Mouse (Mus musculus): ENCODE measurements around the gene Igfbp4. TPM values are rescaled to one million over a fixed set of nuclear protein-coding genes. Genes with fewer than 3 reads are reported as not detected.

Gene Igfbp4
- 59.7 and 78.0 TPM in 2 replicates for polyA plus RNA-seq (2011; ENCODE audit: insufficient read depth, insufficient read length, low replicate concordance, missing spikeins)

DNA sequence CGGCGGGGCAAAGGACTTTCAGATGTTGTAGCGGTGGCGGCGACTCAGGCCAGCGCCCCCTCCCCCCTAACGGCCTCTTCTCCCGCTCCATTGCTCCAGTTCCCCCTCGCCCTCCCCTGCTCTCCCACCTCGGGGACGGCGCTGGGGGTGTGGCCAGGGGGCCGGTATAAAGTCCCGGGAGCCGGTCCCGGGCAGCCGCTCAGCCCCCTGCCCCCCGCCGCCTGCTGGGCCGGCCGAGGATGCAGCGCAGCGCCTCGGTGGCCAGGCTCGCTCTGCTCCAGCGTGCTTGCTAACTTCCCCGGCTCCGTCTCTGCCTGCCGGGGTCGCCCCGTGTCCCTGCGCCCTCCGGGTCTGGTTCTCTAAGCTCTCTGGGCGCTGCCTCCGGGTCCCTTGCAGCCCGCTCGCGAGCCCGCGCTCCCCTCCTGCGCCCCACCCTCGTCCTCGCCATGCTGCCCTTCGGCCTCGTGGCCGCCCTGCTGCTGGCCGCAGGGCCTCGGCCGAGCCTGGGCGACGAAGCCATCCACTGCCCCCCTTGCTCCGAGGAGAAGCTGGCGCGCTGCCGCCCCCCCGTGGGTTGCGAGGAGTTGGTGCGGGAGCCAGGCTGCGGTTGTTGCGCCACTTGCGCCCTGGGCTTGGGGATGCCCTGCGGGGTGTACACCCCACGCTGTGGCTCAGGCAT, at the start of gene Igfbp4:
Gene Igfbp4, plus strand, starts transcription at position 194 of the 679 bp plus-strand sequence.
- under 1% methylated on average over 63 of the region's 63 CpGs for WGBS
- H3K27ac ChIP-seq (ENCODE audit: control insufficient read depth, insufficient read depth, low read depth, low read length, poor library complexity) = peak within 1 kb of the TSS; percentile 79
- H3K4me1 ChIP-seq (ENCODE audit: control insufficient read depth, insufficient read depth, low read length) = peaks cover 3% of the 10 kb centered on the region

DNA sequence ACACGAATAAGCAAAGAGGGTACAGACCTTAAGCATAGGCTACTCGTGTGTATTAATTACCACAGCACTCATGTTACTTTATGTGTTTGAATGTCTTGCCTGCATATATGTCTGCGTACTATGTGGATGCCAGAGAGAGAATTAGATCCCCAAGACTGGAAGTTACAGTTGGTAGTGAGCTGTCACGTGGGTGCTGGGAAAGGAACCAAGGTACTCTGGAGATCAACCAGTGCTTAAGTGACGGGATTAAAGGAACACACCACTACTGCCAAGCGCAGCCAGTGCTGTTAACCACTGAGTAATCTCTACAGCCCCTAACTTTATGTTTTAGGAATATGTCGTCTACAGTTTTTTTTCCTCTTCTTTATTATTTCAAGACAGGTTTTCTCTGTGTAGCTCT, 45.1 kb upstream of the Igfbp4 start:
- Histone ChIP-seq H3K4me3 (replicated peaks; ENCODE audit: control insufficient read depth, low read depth, low read length) (no peak overlapping the region), H3K27ac (ENCODE audit: control insufficient read depth, insufficient read depth, low read depth, low read length, poor library complexity) (no peak overlapping the region), H3K4me1 (ENCODE audit: control insufficient read depth, insufficient read depth, low read length) (no peaks in the 10 kb centered on the region)
- TF ChIP-seq CTCF (IDR thresholded peaks at IDR 0.05; ENCODE audit: control insufficient read depth, insufficient read depth, low read length) (no peak), POLR2A (IDR thresholded peaks at IDR 0.05; ENCODE audit: borderline replicate concordance, control insufficient read depth, low read depth, low read length) (no peak)
- 92% methylated on average over 7 of the region's 7 CpGs for WGBS

More for the DNA sequence above, at the start of gene Igfbp4:
- no peak for TF ChIP-seq CTCF (IDR thresholded peaks at IDR 0.05; ENCODE audit: control insufficient read depth, insufficient read depth, low read length)
- TF ChIP-seq POLR2A (IDR thresholded peaks at IDR 0.05; ENCODE audit: borderline replicate concordance, control insufficient read depth, low read depth, low read length) = peak; percentile 9; the same call in 1 of the 2 replicates
- peak within 1 kb of the TSS; percentile 70 for H3K4me3 ChIP-seq (replicated peaks; ENCODE audit: control insufficient read depth, low read depth, low read length)

DNA sequence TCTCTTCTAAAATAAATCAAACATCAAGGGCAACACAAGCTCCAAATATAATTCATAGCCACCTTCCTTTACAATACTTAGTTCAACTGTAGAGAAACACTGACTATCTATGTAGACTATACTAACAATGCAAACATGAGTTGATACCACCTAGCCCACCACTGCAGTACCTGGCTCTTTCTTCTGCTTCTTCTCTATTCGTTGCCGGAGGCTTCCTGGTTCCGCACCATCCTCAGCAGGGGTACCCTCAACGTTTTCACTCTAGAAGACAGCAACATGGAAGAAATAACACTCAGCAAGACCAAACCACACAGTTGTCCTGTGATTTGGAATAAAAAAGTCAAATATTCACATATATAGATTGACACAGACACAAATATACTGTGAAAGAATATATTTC, 43.4 kb upstream of the Igfbp4 start:
- no peak for TF ChIP-seq POLR2A (IDR thresholded peaks at IDR 0.05; ENCODE audit: borderline replicate concordance, control insufficient read depth, low read depth, low read length)
- Histone ChIP-seq H3K4me1 (ENCODE audit: control insufficient read depth, insufficient read depth, low read length) (no peaks in the 10 kb centered on the region), H3K27ac (ENCODE audit: control insufficient read depth, insufficient read depth, low read depth, low read length, poor library complexity) (no peak overlapping the region), H3K4me3 (replicated peaks; ENCODE audit: control insufficient read depth, low read depth, low read length) (no peak overlapping the region)
- 94% methylated on average over 4 of the region's 4 CpGs for WGBS

DNA sequence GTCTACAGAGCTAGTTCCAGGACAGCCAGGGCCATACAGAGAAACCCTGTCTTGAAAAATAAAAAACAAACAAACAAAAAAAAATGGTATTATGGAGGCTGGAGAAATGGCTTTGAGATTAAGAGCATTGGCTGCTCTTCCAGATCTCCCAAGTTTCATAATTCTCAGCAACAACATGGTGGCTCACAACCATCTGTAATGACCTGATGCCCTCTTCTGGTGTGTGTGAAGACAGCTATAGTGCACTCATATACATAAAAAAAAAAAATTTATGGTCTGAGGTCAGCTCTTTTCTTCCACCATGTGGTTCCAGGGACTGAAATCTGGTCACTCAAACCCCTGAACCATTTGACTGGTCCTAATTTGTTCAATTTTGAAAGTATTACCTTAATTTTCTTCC, 42.3 kb upstream of the Igfbp4 start:
- no peak for TF ChIP-seq CTCF (IDR thresholded peaks at IDR 0.05; ENCODE audit: control insufficient read depth, insufficient read depth, low read length)
- TF ChIP-seq POLR2A (IDR thresholded peaks at IDR 0.05; ENCODE audit: borderline replicate concordance, control insufficient read depth, low read depth, low read length) = no peak
- no peak overlapping the region for H3K4me3 ChIP-seq (replicated peaks; ENCODE audit: control insufficient read depth, low read depth, low read length)
- no peak overlapping the region for H3K27ac ChIP-seq (ENCODE audit: control insufficient read depth, insufficient read depth, low read depth, low read length, poor library complexity)
- no peaks in the 10 kb centered on the region for H3K4me1 ChIP-seq (ENCODE audit: control insufficient read depth, insufficient read depth, low read length)

DNA sequence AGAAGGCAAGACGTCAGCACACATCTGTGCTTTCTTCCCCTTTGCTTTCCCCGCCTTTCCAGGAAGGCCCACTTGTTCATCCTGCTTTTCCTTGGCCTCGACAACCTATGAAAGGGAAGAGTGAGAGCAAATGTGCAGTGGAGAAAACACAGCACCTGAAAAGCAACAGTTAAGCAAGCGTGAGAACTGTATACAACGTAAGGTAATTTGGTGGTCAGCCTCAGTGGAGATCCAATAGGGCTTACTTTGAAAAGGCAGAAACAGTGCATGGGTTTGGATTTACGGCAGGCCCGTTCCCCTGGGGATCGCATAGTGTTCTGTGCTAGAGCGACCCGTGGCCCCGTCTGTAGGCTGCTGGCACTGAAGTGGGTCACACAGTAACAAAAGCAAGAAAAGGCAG, 41.8 kb upstream of the Igfbp4 start:
- Histone ChIP-seq H3K4me3 (replicated peaks; ENCODE audit: control insufficient read depth, low read depth, low read length) (no peak overlapping the region), H3K27ac (ENCODE audit: control insufficient read depth, insufficient read depth, low read depth, low read length, poor library complexity) (no peak overlapping the region), H3K4me1 (ENCODE audit: control insufficient read depth, insufficient read depth, low read length) (no peaks in the 10 kb centered on the region)
- no peak for TF ChIP-seq CTCF (IDR thresholded peaks at IDR 0.05; ENCODE audit: control insufficient read depth, insufficient read depth, low read length)
- no peak for TF ChIP-seq POLR2A (IDR thresholded peaks at IDR 0.05; ENCODE audit: borderline replicate concordance, control insufficient read depth, low read depth, low read length)
- WGBS = 95% methylated on average over 11 of the region's 11 CpGs

DNA sequence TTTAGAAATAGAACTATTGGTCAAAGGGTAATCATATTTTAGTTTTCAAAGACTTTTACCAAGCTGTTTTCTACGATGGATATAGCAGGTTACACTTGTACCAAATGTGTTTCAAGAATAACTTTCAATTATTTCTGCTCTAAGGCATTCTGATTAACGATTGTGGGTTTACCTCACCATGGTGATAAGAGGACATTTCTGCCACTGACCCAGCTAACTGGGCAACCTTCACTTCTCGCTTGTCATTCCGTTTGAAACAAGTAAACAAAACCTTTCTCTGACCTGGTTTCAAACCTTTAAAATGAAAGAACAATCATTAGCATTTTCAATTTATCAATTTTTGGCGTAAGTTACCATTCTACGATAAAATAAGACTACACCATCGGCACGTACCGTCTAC, 34.3 kb upstream of the Igfbp4 start:
- Histone ChIP-seq H3K4me3 (replicated peaks; ENCODE audit: control insufficient read depth, low read depth, low read length) (no peak overlapping the region), H3K4me1 (ENCODE audit: control insufficient read depth, insufficient read depth, low read length) (no peaks in the 10 kb centered on the region), H3K27ac (ENCODE audit: control insufficient read depth, insufficient read depth, low read depth, low read length, poor library complexity) (no peak overlapping the region)
- TF ChIP-seq CTCF (IDR thresholded peaks at IDR 0.05; ENCODE audit: control insufficient read depth, insufficient read depth, low read length) = no peak
- TF ChIP-seq POLR2A (IDR thresholded peaks at IDR 0.05; ENCODE audit: borderline replicate concordance, control insufficient read depth, low read depth, low read length) = no peak
- WGBS = 96% methylated on average over 9 of the region's 9 CpGs

DNA sequence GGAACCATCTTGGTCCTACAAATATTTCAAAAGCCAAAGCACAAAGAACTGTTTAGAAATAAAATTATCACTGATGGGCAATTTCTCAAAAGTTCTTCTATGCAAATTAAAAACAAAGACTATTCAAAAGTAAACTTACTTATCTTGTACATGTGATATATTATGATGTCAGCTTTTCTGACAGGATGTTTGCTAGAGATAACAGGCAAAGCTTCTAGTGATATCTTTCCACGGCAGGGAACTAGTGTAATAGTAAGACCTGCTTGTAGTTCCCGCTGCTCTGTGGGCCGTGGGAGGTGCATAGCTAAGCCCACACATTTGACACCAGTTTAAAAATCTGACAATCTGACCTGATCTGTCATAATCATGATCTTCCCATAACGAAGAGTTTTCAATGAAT, 30.9 kb upstream of the Igfbp4 start:
- no peak for TF ChIP-seq POLR2A (IDR thresholded peaks at IDR 0.05; ENCODE audit: borderline replicate concordance, control insufficient read depth, low read depth, low read length)
- no peak for TF ChIP-seq CTCF (IDR thresholded peaks at IDR 0.05; ENCODE audit: control insufficient read depth, insufficient read depth, low read length)
- H3K4me3 ChIP-seq (replicated peaks; ENCODE audit: control insufficient read depth, low read depth, low read length) = no peak overlapping the region
- WGBS = 64% methylated on average over 4 of the region's 4 CpGs
- H3K4me1 ChIP-seq (ENCODE audit: control insufficient read depth, insufficient read depth, low read length) = no peaks in the 10 kb centered on the region
- no peak overlapping the region for H3K27ac ChIP-seq (ENCODE audit: control insufficient read depth, insufficient read depth, low read depth, low read length, poor library complexity)

DNA sequence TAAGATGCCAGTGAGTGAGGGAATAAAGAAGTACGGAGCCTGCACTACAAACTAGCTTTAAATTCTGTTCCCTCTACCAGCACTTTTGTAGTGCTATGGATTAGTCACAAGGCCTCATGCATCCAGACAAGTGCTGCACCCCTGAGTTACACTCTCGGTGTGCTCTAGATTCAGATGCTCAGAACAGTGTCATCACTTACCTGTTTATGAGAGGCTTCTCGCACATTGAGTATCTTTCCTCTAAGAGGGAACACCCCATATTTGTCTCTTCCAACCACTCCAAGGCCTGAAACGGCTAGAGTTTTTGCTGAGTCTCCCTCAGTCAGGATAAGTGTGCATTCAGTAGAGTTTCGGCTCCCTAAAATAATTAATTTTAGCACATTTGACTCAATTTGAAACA, 30.3 kb upstream of the Igfbp4 start:
- H3K4me3 ChIP-seq (replicated peaks; ENCODE audit: control insufficient read depth, low read depth, low read length) = no peak overlapping the region
- 98% methylated on average over 5 of the region's 5 CpGs for WGBS
- TF ChIP-seq POLR2A (IDR thresholded peaks at IDR 0.05; ENCODE audit: borderline replicate concordance, control insufficient read depth, low read depth, low read length) (no peak), CTCF (IDR thresholded peaks at IDR 0.05; ENCODE audit: control insufficient read depth, insufficient read depth, low read length) (no peak)
- no peak overlapping the region for H3K27ac ChIP-seq (ENCODE audit: control insufficient read depth, insufficient read depth, low read depth, low read length, poor library complexity)
- no peaks in the 10 kb centered on the region for H3K4me1 ChIP-seq (ENCODE audit: control insufficient read depth, insufficient read depth, low read length)

DNA sequence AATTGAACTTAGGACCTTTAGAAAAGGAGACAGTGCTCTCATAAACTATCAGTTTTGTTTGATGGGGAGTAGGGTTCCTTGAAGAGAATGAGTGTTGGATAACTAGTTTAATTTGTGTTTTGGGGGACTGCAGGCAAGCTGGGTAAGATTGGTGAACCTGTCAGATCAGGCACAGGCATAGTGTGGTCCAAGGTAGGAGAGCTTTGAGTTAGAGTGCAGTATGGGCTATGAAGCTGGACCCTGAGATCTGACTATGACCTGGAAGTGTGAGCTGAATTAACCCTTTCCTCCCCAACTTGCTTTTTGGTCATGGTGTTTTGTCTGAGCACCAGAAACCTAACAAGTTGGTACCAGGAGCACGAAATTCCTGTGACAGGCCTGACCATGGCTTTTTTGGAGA, 27.2 kb upstream of the Igfbp4 start:
- H3K27ac ChIP-seq (ENCODE audit: control insufficient read depth, insufficient read depth, low read depth, low read length, poor library complexity) = no peak overlapping the region
- WGBS = 94% methylated on average over 1 of the region's 1 CpGs
- TF ChIP-seq POLR2A (IDR thresholded peaks at IDR 0.05; ENCODE audit: borderline replicate concordance, control insufficient read depth, low read depth, low read length) (no peak), CTCF (IDR thresholded peaks at IDR 0.05; ENCODE audit: control insufficient read depth, insufficient read depth, low read length) (no peak)
- no peaks in the 10 kb centered on the region for H3K4me1 ChIP-seq (ENCODE audit: control insufficient read depth, insufficient read depth, low read length)
- no peak overlapping the region for H3K4me3 ChIP-seq (replicated peaks; ENCODE audit: control insufficient read depth, low read depth, low read length)
